Mouse (Mus musculus) thymus, adult 2 months (tissue): ENCODE results near the gene Sec14l4. TPM values are rescaled to one million over a fixed set of nuclear protein-coding genes. Genes with fewer than 3 reads are reported as not detected.

Experiments
- DNase-seq: peaks from one replicate; pipeline ENCODE4 v3.0.0; 2021
- H3K27ac ChIP-seq: fragments of 200-500 bp; 2 replicates; pipeline ENCODE4 v1.5.1; 2012; ENCODE audit warnings: low read length, control low read depth; ENCODE audit not compliant: control insufficient read depth, insufficient read depth
- H3K27me3 ChIP-seq: fragments of 200-500 bp; 2 replicates; pipeline ENCODE4 v1.6.1; 2012; ENCODE audit warnings: mild to moderate bottlenecking, low read length, moderate library complexity, mixed read lengths; ENCODE audit not compliant: control insufficient read depth, insufficient read depth
- H3K36me3 ChIP-seq: fragments of 200-500 bp; 2 replicates; pipeline ENCODE4 v1.6.1; 2012; ENCODE audit warnings: mild to moderate bottlenecking, low read length, moderate library complexity; ENCODE audit not compliant: control insufficient read depth, insufficient read depth
- H3K4me1 ChIP-seq: fragments of 200-500 bp; replicated peaks from 2 replicates; pipeline ENCODE4 v1.6.1; 2012; ENCODE audit warnings: low read length; ENCODE audit not compliant: control insufficient read depth, insufficient read depth
- H3K4me3 ChIP-seq: fragments of 200-500 bp; 2 replicates; pipeline ENCODE4 v1.5.1; 2012; ENCODE audit warnings: mild to moderate bottlenecking, low read length, control low read depth, moderate library complexity; ENCODE audit not compliant: control insufficient read depth, insufficient read depth
- CTCF ChIP-seq: fragments of 200-500 bp; IDR thresholded peaks from 2 replicates; pipeline ENCODE4 v1.5.1; 2012; ENCODE audit warnings: mild to moderate bottlenecking, control low read depth, low read length, moderate library complexity, borderline replicate concordance; ENCODE audit not compliant: control insufficient read depth, poor library complexity, insufficient read depth; ENCODE audit errors: extremely low read depth
- POLR2A ChIP-seq: fragments of 200-500 bp; IDR thresholded peaks from 2 replicates; pipeline ENCODE4 v1.6.1; 2012; ENCODE audit warnings: mild to moderate bottlenecking, low read length, control low read depth, moderate library complexity; ENCODE audit not compliant: control insufficient read depth, poor library complexity, insufficient read depth; ENCODE audit errors: extremely low read depth
- WGBS: fragments of 180-500 bp; shearing (Covaris S2); methylation state at CpG from one replicate; pipeline ENCODE4 v1.1.7; 2018; 5-methylcytosine and 5-hydroxymethylcytosine counted together
- polyA plus RNA-seq: library from polyadenylated mRNA; depleted of rRNA; stranded (reverse); fragments of >200 nt; gene quantifications from 2 replicates; pipeline ENCODE4 v1.2.3, GENCODE M21; 2012

Sec14l4 gene
- polyA plus RNA-seq, 1 experiment: 0.44 TPM

DNA sequence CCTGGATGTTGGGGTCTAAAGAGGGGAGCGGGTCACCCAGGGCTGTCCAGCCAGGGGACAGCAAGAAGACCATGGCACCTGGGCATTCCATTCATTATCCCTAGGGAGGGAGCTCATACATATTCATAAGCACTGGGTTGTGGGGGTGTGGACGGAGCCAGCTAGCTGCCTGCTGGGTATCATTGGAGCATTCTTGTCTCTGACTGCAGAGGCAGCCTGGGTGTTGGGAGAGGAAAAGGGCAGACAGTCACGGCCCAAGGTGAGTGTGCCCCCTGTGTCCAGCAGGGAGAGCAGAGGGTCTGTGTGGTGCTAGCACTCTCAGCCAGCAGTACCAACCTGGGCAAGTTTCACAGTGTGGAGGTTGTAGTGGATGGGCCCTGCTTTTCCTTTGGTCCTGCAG, 41.5 kb upstream of the Sec14l4 start:
- TF ChIP-seq CTCF (no peak), POLR2A (no peak)
- Histone ChIP-seq H3K36me3 (no peaks in the 10 kb centered on the region), H3K27ac (no peak overlapping the region), H3K4me3 (no peak overlapping the region), H3K4me1 (no peaks in the 10 kb centered on the region), H3K27me3 (no peaks in the 10 kb centered on the region; the same call in 1 of the 2 replicates)
- WGBS: 83% methylated on average over 3 of the region's 3 CpGs
- no peak for DNase-seq

DNA sequence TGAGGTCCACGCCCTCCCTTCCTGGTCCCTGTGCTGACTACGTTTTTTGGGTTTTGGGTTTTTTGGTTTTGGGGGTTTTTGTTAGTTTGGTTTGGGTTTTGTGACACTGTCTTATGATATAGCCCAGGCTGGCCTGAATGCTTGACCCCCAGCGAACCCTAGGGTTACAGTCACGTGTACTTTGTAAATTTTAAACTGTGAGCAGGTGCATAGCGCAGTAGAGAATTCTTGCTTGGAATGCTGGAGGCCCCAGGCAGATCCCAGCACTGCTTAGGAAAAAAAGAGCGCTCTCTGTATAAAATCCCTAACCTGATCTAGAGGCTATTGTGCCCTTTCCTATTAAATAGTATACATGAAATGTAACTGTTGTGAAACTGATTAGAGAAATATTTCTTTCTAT, 38.1 kb upstream of the Sec14l4 start:
- H3K4me1 ChIP-seq: no peaks in the 10 kb centered on the region
- WGBS: 77% methylated on average over 6 of the region's 6 CpGs
- no peaks in the 10 kb centered on the region; the same call in 1 of the 2 replicates for H3K27me3 ChIP-seq
- H3K36me3 ChIP-seq: no peaks in the 10 kb centered on the region
- no peak for DNase-seq
- H3K27ac ChIP-seq: no peak overlapping the region
- H3K4me3 ChIP-seq: no peak overlapping the region
- TF ChIP-seq POLR2A: no peak
- no peak for TF ChIP-seq CTCF

DNA sequence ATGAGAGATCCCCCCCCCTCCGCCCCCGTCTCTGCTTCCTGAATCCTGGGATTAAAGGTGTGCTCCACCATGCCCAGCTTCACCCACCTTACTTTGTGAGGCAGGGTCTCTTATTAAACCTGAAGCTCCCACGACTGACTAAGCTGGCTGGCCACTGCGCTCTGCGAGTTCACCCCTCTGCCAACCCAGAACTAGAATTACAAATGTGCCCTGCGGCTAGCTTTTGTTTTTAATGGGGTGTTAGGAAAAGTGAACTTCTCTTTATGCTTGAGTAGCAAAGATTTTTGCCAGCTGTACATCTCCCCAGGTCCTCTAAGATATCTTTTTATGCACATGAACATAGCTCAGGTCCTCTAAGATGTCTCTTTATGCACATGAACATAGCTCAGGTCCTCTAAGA, 37.3 kb upstream of the Sec14l4 start:
- 86% methylated on average over 6 of the region's 6 CpGs for WGBS
- no peak for DNase-seq
- Histone ChIP-seq H3K27ac (no peak overlapping the region), H3K4me3 (no peak overlapping the region), H3K27me3 (no peaks in the 10 kb centered on the region; the same call in 1 of the 2 replicates), H3K36me3 (no peaks in the 10 kb centered on the region), H3K4me1 (no peaks in the 10 kb centered on the region)
- no peak for TF ChIP-seq POLR2A
- TF ChIP-seq CTCF: no peak

GRCm38 (mm10) chr11:3995511-3995910, 35.8 kb upstream of the Sec14l4 start:
- no peak for DNase-seq
- H3K36me3 ChIP-seq: no peaks in the 10 kb centered on the region
- no peaks in the 10 kb centered on the region; the same call in 1 of the 2 replicates for H3K27me3 ChIP-seq
- WGBS: 56% methylated on average over 5 of the region's 5 CpGs
- H3K27ac ChIP-seq: no peak overlapping the region
- TF ChIP-seq CTCF: no peak
- TF ChIP-seq POLR2A: no peak
- H3K4me3 ChIP-seq: no peak overlapping the region
- H3K4me1 ChIP-seq: no peaks in the 10 kb centered on the region

DNA sequence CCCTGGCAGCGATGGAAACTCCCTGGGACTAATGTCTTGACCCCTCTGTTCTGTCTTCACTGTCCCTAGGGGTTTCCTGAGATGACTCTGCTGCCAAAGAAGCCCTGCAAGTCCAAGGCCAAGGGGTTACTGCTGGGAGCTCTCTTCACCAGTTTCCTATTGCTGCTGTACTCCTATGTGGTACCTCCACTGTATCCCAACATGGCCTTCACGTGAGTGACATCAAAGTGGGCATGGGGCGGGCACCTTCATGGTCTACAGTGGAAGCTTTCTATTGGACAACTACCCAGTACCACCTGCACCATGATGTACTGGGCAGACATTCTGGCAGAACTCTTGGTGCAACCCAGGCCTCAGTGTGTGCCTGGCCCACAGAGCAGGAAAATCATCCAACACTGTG, 34.4 kb upstream of the Sec14l4 start:
- Histone ChIP-seq H3K4me1 (no peaks in the 10 kb centered on the region), H3K27ac (no peak overlapping the region), H3K4me3 (no peak overlapping the region), H3K27me3 (no peaks in the 10 kb centered on the region; the same call in 1 of the 2 replicates), H3K36me3 (no peaks in the 10 kb centered on the region)
- no peak for DNase-seq
- 87% methylated on average over 3 of the region's 3 CpGs for WGBS
- TF ChIP-seq CTCF (no peak), POLR2A (no peak)

DNA sequence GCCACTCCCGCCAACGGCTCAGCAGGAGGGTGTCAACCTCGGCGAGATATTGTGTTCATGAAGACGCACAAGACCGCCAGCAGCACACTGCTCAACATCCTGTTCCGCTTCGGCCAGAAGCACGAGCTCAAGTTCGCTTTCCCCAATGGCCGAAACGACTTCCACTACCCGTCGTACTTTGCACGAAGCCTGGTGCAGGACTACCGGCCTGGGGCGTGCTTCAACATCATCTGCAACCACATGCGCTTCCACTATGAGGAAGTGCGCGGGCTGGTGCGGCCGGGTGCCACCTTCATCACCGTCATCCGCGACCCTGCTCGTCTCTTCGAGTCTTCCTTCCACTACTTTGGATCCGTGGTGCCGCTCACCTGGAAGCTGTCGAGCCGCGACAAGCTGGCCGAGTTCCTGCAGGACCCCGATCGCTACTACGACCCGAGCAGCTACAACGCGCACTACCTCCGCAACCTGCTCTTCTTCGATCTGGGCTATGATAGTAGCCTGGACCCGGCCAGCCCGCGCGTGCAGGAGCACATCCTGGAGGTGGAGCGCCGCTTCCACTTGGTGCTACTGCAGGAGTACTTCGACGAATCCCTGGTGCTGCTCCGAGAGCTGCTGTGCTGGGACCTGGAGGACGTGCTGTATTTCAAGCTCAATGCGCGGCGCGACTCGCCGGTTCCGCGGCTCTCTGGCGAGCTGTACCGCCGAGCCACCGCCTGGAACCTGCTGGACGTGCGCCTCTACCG, 33.1 kb upstream of the Sec14l4 start:
- Histone ChIP-seq H3K4me3 (peak overlapping the region; percentile 13), H3K4me1 (no peaks in the 10 kb centered on the region), H3K36me3 (no peaks in the 10 kb centered on the region), H3K27ac (no peak overlapping the region), H3K27me3 (no peaks in the 10 kb centered on the region; the same call in 1 of the 2 replicates)
- no peak for TF ChIP-seq CTCF
- no peak for TF ChIP-seq POLR2A
- WGBS: 7% methylated on average over 66 of the region's 66 CpGs
- no peak for DNase-seq

- TF ChIP-seq POLR2A: no peak
- no peak for TF ChIP-seq CTCF
- Histone ChIP-seq H3K4me1 (no peaks in the 10 kb centered on the region), H3K27me3 (no peaks in the 10 kb centered on the region; the same call in 1 of the 2 replicates), H3K27ac (no peak overlapping the region), H3K4me3 (no peak overlapping the region), H3K36me3 (no peaks in the 10 kb centered on the region)
- no peak for DNase-seq
- 94% methylated on average over 5 of the region's 5 CpGs for WGBS
Observed at GRCm38 (mm10) chr11:3999547-3999946, 31.7 kb upstream of the Sec14l4 start.

GRCm38 (mm10) chr11:4001603-4002002, 29.7 kb upstream of the Sec14l4 start:
- Histone ChIP-seq H3K36me3 (no peaks in the 10 kb centered on the region), H3K27me3 (no peaks in the 10 kb centered on the region; the same call in 1 of the 2 replicates), H3K27ac (no peak overlapping the region), H3K4me3 (no peak overlapping the region), H3K4me1 (no peaks in the 10 kb centered on the region)
- peak; percentile 62 for DNase-seq
- WGBS: 8% methylated on average over 5 of the region's 5 CpGs
- no peak for TF ChIP-seq POLR2A
- TF ChIP-seq CTCF: peak; percentile 83; the same call in 1 of the 2 replicates
